Mouse (Mus musculus): ENCODE data around the gene Safb2. TPM values are rescaled to one million over a fixed set of nuclear protein-coding genes. Genes with fewer than 3 reads are reported as not detected.

Safb2 gene
- polyA plus RNA-seq, 1 experiment: 129 TPM

GRCm38 (mm10) chr17:56566293-56566692 lies 18.1 kb downstream of the Safb2 start:
- Histone ChIP-seq H3K36me3 (replicated peaks; ENCODE audit: low read length) (peaks cover 100% of the 10 kb centered on the region), H3K4me1 (peaks cover 66% of the 10 kb centered on the region), H3K4me3 (replicated peaks) (no peak overlapping the region), H3K9me3 (no peaks in the 10 kb centered on the region), H3K27me3 (replicated peaks) (no peaks in the 10 kb centered on the region)
- TF ChIP-seq FLI1 (IDR thresholded peaks at IDR 0.05; ENCODE audit: low read length): no peak
- no peak for TF ChIP-seq GATA1 (IDR thresholded peaks at IDR 0.05; ENCODE audit: borderline replicate concordance, low read length)

GRCm38 (mm10) chr17:56561866-56562265 lies 22.5 kb downstream of the Safb2 start:
- Histone ChIP-seq H3K4me1 (peaks cover 41% of the 10 kb centered on the region), H3K36me3 (replicated peaks; ENCODE audit: low read length) (peaks cover 76% of the 10 kb centered on the region), H3K9me3 (no peaks in the 10 kb centered on the region), H3K4me3 (replicated peaks) (no peak overlapping the region), H3K27me3 (replicated peaks) (no peaks in the 10 kb centered on the region)
- TF ChIP-seq FLI1 (IDR thresholded peaks at IDR 0.05; ENCODE audit: low read length) (no peak), GATA1 (IDR thresholded peaks at IDR 0.05; ENCODE audit: borderline replicate concordance, low read length) (no peak)

GRCm38 (mm10) chr17:56560131-56560530 lies 24.3 kb downstream of the Safb2 start:
- Histone ChIP-seq H3K4me3 (replicated peaks) (no peak overlapping the region), H3K4me1 (peaks cover 32% of the 10 kb centered on the region), H3K36me3 (replicated peaks; ENCODE audit: low read length) (peaks cover 61% of the 10 kb centered on the region), H3K27me3 (replicated peaks) (no peaks in the 10 kb centered on the region), H3K9me3 (no peaks in the 10 kb centered on the region)
- TF ChIP-seq FLI1 (IDR thresholded peaks at IDR 0.05; ENCODE audit: low read length) (no peak), GATA1 (IDR thresholded peaks at IDR 0.05; ENCODE audit: borderline replicate concordance, low read length) (no peak)

GRCm38 (mm10) chr17:56559386-56559785 lies 25.0 kb downstream of the Safb2 start:
- peaks cover 53% of the 10 kb centered on the region for H3K36me3 ChIP-seq (replicated peaks; ENCODE audit: low read length)
- H3K9me3 ChIP-seq: no peaks in the 10 kb centered on the region
- H3K27me3 ChIP-seq (replicated peaks): peaks cover 4% of the 10 kb centered on the region
- H3K4me3 ChIP-seq (replicated peaks): no peak overlapping the region
- H3K4me1 ChIP-seq: peaks cover 33% of the 10 kb centered on the region
- TF ChIP-seq GATA1 (IDR thresholded peaks at IDR 0.05; ENCODE audit: borderline replicate concordance, low read length): no peak
- no peak for TF ChIP-seq FLI1 (IDR thresholded peaks at IDR 0.05; ENCODE audit: low read length)

GRCm38 (mm10) chr17:56558448-56558847 lies 25.9 kb downstream of the Safb2 start:
- Histone ChIP-seq H3K4me3 (replicated peaks) (no peak overlapping the region), H3K36me3 (replicated peaks; ENCODE audit: low read length) (peaks cover 45% of the 10 kb centered on the region), H3K9me3 (no peaks in the 10 kb centered on the region), H3K27me3 (replicated peaks) (peaks cover 9% of the 10 kb centered on the region), H3K4me1 (peaks cover 31% of the 10 kb centered on the region)
- TF ChIP-seq FLI1 (IDR thresholded peaks at IDR 0.05; ENCODE audit: low read length) (no peak), GATA1 (IDR thresholded peaks at IDR 0.05; ENCODE audit: borderline replicate concordance, low read length) (no peak)

GRCm38 (mm10) chr17:56554122-56554551 lies 30.2 kb downstream of the Safb2 start, which contains the start of gene Gm20219:
TSS of gene Gm20219 (minus strand) at chr17:56554387.
- peaks cover 10% of the 10 kb centered on the region for H3K27me3 ChIP-seq (replicated peaks)
- TF ChIP-seq GATA1 (IDR thresholded peaks at IDR 0.05; ENCODE audit: borderline replicate concordance, low read length): no peak
- no peak for TF ChIP-seq FLI1 (IDR thresholded peaks at IDR 0.05; ENCODE audit: low read length)
- peak within 1 kb of the TSS; percentile 2 for H3K4me3 ChIP-seq (replicated peaks)
- no peaks in the 10 kb centered on the region for H3K9me3 ChIP-seq
- peaks cover 16% of the 10 kb centered on the region for H3K4me1 ChIP-seq
- peaks cover 27% of the 10 kb centered on the region for H3K36me3 ChIP-seq (replicated peaks; ENCODE audit: low read length)

- TF ChIP-seq GATA1 (IDR thresholded peaks at IDR 0.05; ENCODE audit: borderline replicate concordance, low read length): no peak
- no peak for TF ChIP-seq FLI1 (IDR thresholded peaks at IDR 0.05; ENCODE audit: low read length)
- H3K4me3 ChIP-seq (replicated peaks): no peak overlapping the region
- H3K27me3 ChIP-seq (replicated peaks): peaks cover 16% of the 10 kb centered on the region
- peaks cover 25% of the 10 kb centered on the region for H3K36me3 ChIP-seq (replicated peaks; ENCODE audit: low read length)
- no peaks in the 10 kb centered on the region for H3K9me3 ChIP-seq
- peaks cover 15% of the 10 kb centered on the region; the same call in 1 of the 2 replicates for H3K4me1 ChIP-seq
These were observed 31.5 kb downstream of the Safb2 start for GRCm38 (mm10) chr17:56552781-56553363.

GRCm38 (mm10) chr17:56551841-56552581 lies 32.4 kb downstream of the Safb2 start:
- peaks cover 15% of the 10 kb centered on the region; the same call in 1 of the 2 replicates for H3K4me1 ChIP-seq
- no peaks in the 10 kb centered on the region for H3K9me3 ChIP-seq
- H3K4me3 ChIP-seq (replicated peaks): no peak overlapping the region
- H3K36me3 ChIP-seq (replicated peaks; ENCODE audit: low read length): peaks cover 23% of the 10 kb centered on the region
- TF ChIP-seq FLI1 (IDR thresholded peaks at IDR 0.05; ENCODE audit: low read length) (no peak), GATA1 (IDR thresholded peaks at IDR 0.05; ENCODE audit: borderline replicate concordance, low read length) (no peak)
- H3K27me3 ChIP-seq (replicated peaks): peaks cover 20% of the 10 kb centered on the region

- Histone ChIP-seq H3K4me1 (peaks cover 18% of the 10 kb centered on the region), H3K27me3 (replicated peaks) (peaks cover 23% of the 10 kb centered on the region), H3K9me3 (no peaks in the 10 kb centered on the region), H3K36me3 (replicated peaks; ENCODE audit: low read length) (peaks cover 20% of the 10 kb centered on the region), H3K4me3 (replicated peaks) (no peak overlapping the region)
- TF ChIP-seq FLI1 (IDR thresholded peaks at IDR 0.05; ENCODE audit: low read length): no peak
- TF ChIP-seq GATA1 (IDR thresholded peaks at IDR 0.05; ENCODE audit: borderline replicate concordance, low read length): no peak
These were observed 33.5 kb downstream of the Safb2 start for GRCm38 (mm10) chr17:56550784-56551475.

Measured in megakaryocyte, embryonic 14.5 days (primary cell).